Mouse (Mus musculus): Measurements from ENCODE around the gene Dtnb.

Gene Dtnb

DNA sequence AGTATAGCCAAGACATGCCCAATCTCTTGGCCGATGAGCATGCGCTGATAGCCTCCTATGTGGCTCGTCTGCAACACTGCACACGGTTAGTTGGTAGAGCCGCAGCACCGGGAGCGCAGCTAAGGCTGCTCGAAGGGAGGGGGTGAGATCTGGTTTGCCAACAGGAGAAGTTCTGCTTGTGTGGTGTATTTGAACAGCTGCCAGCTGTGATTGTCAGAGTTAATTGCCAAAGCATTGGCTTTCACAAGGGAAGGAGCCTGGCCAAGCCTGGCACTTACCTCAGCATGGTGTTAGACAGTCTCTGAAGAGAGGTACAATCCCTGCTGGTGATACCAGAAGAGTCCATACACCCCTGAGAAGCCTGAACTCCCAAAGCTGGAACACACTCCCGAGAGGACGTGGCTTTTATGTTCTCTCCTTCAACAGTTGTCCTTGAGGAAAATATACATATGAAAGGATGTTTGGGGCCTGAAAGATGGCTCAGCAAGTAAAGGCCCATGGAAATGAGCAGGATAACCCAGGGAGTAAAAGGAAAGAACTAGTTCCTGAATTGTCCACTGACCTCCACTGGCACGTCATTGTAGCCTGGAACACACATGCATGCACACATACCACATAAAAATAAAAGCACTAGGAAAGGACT lies 160.6 kb downstream of the Dtnb start:
- DNase-seq (ENCODE audit: low read depth, low spot score) = no peak

DNA sequence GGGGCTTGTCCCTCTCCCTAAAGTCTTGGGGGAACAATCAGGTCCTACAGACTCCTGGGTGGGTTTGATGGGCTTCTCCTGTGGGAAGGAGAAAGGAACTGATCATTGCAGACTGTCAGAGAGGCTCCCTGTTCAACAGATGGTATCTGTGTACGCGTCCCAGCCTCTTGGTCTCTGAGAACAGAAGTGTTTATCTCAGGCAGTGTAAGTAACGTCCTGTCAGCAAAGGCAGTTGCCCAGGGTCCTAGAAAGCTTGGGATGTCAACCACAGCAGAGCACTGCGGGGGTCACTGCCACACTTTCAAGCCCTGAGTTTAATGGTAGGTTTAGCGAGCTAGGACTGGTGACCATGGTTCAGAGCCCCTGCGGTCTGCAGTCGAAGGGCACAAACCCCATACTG lies 161.1 kb downstream of the Dtnb start:
- no peak for DNase-seq (ENCODE audit: low read depth, low spot score)

DNA sequence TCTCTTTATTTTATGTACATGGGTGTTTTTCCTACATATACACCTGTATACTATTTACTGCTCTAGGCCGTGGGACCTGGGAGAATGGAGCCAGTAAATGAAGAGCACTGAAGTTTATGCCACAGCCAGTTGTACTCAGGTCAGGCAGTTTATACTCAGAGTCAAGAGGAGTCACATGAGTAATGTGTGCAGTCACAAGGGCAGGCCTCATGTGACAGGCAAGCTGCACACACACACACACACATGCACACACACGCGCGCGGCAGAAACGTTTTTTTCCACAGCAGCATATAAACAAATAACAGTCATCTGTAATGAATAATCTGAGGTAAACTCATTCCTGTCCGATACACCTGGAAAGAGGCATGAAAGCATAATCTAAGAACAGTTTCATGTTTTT lies 164.8 kb downstream of the Dtnb start:
- no peak for DNase-seq (ENCODE audit: low read depth, low spot score)

DNA sequence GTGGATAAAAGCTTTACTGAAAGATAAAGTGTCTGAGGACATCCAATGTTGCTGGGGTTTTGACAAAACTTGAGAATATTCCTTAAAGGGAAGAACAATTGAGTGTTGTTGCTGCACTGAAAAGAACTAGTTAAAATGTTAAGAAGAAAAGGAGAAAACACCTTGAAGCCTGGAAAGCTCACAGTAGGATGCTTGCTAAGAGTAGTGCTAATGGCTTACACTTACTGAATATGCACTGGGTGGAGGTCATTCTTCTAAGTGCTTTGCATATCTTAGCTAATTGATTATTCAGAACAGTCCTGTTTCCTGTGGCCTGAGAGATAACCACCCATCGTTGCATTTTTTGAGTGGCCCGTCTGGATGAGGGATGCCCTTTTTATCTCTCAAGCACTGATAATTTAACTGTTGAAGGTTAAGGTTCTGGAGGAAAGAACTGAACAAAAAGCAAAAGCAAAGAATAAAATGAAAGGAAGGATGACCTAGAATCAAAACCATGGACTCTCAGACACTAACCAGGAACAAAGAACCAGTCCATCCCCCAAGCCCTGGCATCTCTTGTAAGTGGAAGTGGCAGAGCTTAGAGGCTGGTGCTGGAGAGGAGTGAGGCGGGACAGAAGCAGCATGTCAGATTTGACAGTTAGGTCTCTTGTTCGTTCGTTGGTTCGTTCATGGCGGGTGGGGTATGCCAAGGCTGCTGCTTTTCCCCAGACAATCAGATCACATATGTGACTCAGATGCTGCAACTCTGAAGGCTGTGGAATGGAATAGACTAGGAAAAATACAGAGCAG lies 166.8 kb downstream of the Dtnb start:
- DNase-seq (ENCODE audit: low read depth, low spot score) = no peak

DNA sequence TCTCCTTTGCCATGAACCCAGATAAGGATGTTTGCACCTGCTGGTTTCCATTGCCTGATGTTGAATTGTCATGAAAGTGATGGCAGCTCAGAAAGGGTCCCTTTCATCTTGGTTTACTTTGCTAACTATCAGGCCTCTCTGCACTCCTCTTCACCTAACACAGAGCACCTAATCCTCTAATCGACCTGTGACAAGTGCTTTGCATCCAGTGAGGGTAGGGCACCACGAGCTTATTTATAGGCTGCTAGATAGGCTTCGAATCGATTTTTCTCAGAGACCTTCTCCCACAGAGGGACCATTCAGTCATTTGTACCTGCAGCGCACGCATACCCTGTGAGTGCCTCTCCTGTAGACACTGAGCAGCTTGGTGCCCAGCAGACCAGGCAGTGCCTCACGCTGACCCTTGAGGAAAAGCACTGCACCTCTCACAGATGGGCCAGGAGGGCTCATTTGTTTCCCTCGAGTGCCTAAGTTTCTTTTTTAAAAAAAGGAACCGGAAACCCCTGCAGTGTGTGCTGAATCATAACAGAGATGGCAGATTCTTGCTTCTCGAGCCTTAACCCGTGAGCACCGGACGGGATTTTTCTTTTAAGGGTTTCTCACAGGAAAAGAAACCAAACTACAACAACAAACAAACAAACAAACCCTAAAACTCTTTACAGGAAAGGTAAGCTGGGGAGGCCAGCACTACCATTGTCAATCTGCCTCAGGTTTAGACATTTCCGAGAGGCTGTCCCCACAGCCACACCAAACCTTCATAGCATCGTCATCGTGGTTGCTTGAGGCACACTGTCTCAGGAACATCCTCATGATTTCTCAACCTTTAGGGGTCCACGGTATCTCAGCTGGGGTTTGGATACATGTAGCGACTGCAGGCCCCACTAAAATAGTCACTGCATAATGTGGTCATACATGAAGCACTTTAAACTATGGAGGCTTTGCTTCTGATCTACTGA lies 167.8 kb downstream of the Dtnb start:
- no peak for DNase-seq (ENCODE audit: low read depth, low spot score)

DNA sequence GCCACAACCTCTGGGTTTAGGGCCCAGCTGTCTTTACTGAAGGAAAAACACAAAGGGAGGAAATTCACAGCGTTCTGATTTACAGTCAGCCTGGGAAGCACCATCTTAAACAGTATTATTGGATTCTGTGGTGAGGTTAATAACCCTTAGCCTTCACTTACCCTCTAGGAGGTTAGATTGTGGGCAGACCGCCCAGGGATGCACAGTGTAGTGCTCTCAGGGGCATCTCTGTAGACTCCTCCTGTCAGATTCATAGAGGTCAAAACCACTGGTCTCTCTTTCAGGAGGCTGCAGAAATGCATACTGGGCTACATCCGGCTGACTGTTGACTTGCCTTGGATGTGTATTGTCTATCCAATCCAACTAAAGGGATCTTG lies 168.5 kb downstream of the Dtnb start:
- DNase-seq (ENCODE audit: low read depth, low spot score) = no peak

DNA sequence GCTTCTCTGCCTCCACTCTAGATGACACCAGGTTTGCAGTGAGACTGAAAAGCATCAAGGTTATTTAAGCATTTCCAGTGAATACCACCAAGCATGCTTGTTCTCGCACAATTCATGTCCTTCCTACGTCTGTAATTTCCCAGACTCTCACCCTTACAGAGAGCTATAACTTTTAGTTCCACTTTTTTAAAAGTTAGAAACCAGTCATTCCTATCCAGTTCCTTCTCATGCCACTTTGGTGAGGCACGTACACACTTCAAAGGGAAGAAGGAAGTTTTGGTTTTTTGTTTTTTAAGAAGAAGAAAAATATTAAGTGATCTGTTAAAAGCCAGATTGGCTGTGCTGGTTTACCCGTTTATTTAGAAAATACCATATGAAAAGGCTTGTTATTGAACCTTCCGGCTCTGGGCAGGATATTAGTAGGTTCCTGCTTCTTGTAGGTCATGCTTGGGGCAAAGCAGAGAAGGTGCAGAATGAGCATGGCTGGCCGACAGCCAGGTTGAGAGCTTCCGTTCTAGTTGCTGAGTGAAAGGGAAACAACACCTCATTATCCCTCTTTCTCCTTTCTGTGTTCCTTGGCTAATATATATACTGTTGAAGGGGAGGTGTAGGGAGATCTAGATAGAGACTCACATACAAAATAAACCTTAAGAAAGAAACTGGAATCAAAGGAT lies 173.4 kb downstream of the Dtnb start:
- DNase-seq (ENCODE audit: low read depth, low spot score) = no peak

DNA sequence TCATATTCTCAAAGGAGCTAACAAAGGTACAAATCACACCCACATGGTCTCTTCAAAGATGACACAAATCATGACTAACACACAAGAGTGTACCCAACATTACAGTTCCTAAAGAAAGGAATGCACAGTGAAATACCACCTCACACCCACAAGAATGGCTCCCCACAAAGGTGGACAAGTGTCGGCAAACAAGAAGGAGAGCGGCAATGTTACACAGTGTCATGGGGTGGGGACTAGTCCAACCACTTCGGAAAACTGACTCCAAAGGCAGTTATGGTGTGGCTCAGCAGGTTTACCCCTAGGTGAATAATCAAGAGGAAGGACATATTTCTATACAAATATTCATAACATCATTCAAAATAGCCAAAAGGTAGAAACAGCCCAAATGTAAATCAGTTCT lies 174.2 kb downstream of the Dtnb start:
- no peak for DNase-seq (ENCODE audit: low read depth, low spot score)

DNA sequence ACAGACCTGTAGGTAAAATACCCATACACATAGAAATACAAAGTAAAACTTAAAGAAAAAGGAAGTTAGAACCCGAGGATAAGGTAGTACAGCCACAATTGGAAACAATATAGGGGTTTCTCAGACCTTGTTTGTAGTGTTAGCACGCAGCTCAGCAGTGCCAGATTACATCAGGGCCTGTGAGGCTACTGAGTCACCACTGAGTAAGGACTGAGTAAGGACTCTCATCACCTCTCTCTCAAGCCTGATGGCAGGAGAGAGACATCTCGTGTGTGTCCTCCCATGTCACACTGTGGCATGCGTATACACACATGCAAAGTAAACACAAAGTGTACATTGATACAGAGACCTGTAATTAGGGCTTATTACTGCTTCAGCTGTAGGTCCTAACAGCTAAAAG lies 175.4 kb downstream of the Dtnb start:
- DNase-seq (ENCODE audit: low read depth, low spot score) = no peak

DNA sequence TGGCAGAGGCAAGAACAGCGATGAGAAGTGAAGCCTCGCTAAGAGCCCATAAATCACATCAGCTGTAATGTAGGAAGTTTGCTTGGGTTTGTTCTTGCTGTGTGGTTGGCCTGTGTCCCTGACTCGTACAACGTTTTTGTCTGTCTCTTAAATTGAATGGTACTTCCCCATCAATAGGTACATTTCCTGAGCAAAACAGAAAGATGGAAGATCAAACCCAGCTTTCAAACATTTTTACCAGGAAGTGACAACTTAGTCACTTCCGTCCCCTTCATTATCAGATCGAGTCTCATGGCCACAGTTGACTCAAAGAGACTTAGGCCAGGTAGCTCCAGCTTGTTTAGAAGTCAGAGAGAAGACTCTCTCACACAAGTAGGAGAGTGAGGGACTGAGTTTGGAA lies 183.3 kb downstream of the Dtnb start:
- no peak for DNase-seq (ENCODE audit: low read depth, low spot score)

DNA sequence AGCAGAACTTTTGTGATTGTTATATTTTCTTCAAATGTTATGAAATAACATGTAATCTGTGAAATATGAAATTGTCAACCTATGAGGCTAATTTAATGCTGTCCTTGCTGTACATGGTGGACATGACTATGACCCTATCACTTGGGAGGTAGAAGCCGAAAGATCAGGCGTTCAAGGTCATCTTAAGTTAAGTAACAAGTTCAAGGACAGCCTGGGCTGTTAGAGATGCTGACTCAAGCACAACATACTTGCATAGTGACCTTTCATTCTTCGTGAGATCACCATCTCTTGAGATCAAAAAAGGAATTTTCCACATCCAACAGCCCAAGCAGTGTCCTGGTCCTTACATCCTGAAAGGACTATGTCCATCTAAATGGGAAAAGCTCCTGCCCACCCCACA lies 184.0 kb downstream of the Dtnb start:
- no peak for DNase-seq (ENCODE audit: low read depth, low spot score)

DNA sequence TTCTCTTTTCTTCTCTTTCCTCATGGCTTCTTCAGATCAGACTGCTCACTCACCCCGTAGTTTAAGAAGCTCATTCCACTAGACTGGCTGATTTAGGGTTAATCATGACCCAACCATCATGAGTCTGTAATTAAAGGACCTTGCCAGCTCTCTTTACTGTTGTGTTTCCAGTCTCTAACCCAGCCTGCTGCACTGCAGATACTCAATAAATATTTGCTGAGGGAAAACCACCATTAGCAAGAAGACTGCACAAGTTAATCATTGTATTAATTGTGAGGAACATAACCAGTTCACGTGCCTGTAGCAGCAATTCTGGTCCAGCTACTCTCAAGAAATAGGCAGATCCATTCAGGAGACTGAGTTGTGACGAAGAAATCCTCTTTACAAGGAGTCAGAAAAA lies 185.9 kb downstream of the Dtnb start:
- DNase-seq (ENCODE audit: low read depth, low spot score) = no peak

DNA sequence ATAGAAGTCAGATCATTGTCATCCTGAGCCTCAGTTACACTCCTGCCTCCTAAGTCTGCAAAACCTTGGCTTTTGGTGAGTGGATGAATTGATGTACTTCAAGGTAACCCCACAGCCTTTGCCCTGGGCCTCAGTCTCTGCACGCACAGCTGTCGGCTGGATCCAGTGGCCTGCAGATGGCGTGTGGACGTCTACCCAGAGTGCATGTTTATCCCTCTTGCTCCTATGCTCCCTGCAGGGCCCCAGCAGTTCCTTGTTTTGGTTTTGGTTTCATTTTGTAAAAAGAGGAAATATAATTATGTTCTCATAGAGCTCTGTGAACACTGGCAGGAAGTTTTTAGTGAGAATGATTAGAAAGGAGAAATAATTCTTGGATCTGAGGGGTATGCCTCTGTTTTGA lies 187.2 kb downstream of the Dtnb start:
- DNase-seq (ENCODE audit: low read depth, low spot score) = no peak

DNA sequence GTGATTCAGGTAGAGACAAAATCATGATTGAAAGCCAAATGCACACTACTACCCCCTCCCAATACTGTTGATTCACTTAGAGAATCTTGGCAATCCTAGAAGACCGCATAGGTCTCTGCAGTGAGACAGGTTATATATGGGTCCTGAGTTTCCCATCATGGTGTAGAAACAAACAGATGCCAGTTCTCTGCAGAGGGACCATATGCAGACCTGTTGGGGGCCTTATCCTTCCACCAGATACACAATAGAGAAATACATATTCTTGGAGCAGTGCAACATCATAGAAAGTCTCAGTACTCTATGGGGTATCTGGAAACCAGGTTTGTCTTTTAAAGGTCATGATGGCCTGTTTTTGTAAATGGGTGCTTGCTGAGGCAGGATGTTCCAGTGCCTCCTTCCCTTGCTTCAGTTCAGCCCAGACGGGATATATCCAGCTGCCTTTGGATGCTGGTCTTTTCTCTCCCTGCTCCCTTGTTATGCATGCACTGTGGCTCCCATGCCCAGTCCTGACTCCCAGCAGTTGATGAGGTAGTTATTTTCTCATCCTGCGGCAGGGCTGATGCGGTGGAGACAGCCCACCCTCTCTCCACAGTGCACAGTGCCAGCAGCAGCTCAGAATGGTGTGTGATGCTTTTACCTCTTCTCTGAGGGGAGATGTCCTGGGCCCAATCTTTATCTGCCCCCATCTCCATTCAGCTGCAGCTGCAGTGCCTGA lies 188.9 kb downstream of the Dtnb start:
- DNase-seq (ENCODE audit: low read depth, low spot score) = no peak

DNA sequence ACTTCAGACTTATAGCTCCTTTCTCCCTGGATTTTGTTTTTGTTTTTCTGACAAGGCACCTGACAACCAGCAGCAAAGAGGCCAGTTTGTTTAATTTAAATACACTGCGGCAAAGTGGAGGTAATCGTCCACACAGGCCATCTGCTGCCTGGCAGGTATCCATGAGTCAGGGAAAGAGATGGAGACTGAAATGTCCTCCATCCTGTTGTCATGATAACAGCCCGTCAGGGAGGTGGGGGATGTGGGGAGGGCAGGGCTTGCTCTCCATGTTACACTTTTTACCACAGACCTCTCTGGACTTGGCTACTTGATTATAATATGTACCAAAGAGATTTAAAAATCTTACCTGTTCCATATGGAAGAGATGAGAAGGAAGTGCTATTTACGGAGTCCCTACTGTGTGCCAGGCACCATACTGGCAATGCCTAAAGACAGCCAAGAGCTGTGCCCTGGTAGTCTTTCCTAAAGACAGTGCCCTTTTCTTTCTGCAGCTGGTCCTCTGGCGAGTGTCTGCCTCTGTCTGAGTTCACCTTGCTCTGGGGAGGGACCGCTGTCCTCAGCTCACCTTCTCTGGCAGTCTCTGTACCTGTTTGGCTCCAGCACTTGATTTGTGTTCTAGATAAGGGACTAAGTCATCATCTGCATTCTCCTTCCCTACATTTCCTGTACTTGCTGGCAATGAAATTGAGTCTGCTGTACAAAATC lies 189.6 kb downstream of the Dtnb start:
- no peak for DNase-seq (ENCODE audit: low read depth, low spot score)

DNA sequence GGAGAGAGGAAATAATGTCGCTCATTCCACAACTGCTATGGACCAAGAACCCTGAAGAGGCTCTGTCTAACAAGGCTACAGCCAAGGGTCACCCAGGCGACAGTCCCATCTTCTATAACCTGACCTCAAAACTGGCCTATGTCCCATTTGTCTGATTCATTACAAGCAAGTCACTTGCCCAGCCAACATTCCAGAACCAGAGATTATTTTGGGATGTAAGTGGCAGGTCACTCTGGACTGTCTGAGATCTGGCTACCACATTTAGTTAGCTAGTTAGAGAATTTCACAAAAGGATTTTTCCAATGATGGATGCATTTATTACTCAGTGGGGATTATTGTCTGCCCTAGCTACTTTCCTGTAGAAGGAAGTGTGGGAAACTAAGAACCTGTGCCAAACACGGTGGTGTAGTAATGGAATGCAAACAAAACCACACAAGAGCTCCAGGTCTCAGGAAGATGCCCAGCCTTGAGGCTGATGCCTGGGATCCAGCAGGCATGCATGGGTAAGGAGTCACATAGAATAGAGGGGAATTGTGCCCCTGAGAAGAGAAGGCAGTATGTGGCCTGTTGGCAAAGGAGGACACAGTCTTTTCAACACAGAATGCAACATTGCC lies 192.1 kb downstream of the Dtnb start:
- no peak for DNase-seq (ENCODE audit: low read depth, low spot score)

DNA sequence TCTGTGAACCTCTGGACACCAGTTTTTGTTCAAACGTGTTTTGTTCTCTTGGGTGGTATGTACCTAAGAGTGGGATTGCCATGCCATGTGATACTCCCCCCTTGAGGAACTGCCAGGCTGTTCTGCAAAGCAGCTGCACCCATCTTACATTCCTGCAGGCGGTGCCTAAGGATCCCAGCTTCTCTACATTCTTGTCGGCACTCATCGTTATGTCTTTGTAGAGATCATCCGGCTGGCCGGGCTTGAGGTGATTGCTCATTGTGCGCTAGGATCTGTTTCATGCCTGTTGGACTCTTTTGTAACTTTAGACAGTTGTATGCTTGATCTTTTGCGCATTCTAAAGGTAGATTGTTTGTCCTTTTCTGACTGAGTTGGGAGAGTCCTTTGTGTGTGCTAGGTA lies 195.2 kb downstream of the Dtnb start:
- no peak for DNase-seq (ENCODE audit: low read depth, low spot score)

DNA sequence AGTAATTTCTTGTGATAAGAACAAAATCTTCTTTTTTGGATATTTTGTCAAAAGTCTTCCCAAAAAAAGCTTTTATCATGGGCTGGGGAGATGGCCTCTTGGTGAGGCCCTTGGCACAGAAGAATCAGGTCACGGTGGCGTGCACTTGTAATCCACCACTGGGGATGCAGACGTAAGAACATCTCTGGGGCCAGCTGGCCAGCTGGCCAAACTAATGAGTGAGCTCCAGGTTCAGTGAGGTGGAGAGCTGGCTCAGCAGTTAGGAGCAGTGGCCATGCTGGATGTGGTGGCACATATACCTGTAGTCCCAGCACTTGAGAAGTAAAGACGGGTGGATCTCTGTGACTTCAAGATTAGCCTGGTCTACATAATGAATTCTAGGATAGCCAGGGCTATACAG lies 196.2 kb downstream of the Dtnb start:
- DNase-seq (ENCODE audit: low read depth, low spot score) = no peak

DNA sequence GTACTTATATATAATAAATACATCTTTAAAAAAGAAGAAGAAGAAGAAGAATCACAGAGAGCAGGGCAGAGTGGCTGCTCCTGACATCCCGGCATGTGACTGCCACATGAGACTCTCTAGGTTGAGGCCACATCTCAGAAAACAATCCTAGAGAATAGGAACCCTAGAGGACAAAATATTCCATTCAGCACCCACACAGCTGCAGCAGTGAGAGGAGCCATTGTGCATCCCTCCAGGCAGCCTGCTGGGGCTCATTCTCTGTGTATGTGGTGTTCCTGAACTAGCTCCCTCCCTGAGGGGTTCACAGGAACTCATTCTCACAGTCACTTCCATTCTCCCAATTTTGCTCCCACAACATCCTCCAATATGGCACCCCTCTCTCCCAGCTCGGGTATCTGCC lies 198.4 kb downstream of the Dtnb start:
- no peak for DNase-seq (ENCODE audit: low read depth, low spot score)

DNA sequence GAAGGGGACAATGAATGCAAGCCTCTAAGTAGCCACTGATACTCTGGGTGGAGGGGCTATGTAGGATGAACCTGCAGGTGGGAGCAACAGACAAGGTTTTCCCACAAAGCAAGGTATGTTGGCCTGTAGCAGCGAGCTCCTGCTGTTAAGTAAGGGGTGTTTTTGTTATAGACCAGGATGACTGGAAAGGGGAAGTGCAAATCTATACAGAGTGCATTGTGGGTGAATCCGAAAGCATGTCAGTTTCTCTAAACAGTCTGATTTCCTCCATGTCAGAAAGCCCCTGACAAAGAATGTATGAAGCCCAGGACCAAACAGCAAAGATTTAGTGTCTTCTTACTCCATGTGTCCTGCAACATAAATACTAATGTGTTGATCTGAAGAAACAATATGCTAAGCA lies 198.9 kb downstream of the Dtnb start:
- no peak for DNase-seq (ENCODE audit: low read depth, low spot score)

Data from retina, postnatal 7 days (tissue).